Mouse (Mus musculus) MEL (cell line): ENCODE results near the gene Baiap2l1. TPM values are rescaled to one million over a fixed set of nuclear protein-coding genes. Genes with fewer than 3 reads are reported as not detected.

Source experiments
- DNase-seq: peaks from one replicate; pipeline ENCODE4 v3.0.0; 2011; ENCODE audit warnings: low read depth, low spot score
- H3K27ac ChIP-seq: 2 replicates; pipeline ENCODE4 v1.5.1; 2012; ENCODE audit warnings: low read depth, mild to moderate bottlenecking, control low read depth, low read length, moderate library complexity; ENCODE audit not compliant: control insufficient read depth
- H3K27me3 ChIP-seq, 2 experiments: fragments of 150-350 bp in 1 of 2; sonication (generic) in 1 of 2; 2 replicates each; pipeline ENCODE4 v1.6.1; 2012; ENCODE audit warnings: low read length in 2 of 2, mild to moderate bottlenecking in 2 of 2, improper control_type of control experiment in 1 of 2, moderate library complexity in 1 of 2; ENCODE audit not compliant: insufficient read depth in 2 of 2, control insufficient read depth in 1 of 2
- H3K36me3 ChIP-seq, 2 experiments: 2 replicates each; pipeline ENCODE4 v1.6.1; 2012 to 2014; ENCODE audit warnings: low read length in 2 of 2, improper control_type of control experiment in 1 of 2, inconsistent platforms in 1 of 2, mild to moderate bottlenecking in 1 of 2; ENCODE audit not compliant: insufficient read depth in 2 of 2, control insufficient read depth in 1 of 2
- H3K4me1 ChIP-seq, 2 experiments: fragments of 150-350 bp in 1 of 2; sonication (generic) in 1 of 2; 2 replicates each; pipeline ENCODE4 v1.6.1; 2012; ENCODE audit warnings: low read length in 2 of 2, improper control_type of control experiment in 1 of 2, mild to moderate bottlenecking in 1 of 2; ENCODE audit not compliant: insufficient read depth in 2 of 2, control insufficient read depth in 1 of 2
- H3K4me3 ChIP-seq, 2 experiments: fragments of 150-350 bp in 1 of 2; sonication (generic) in 1 of 2; 2 replicates each; pipeline ENCODE4 v1.5.1; 2012; ENCODE audit warnings: low read depth in 2 of 2, low read length in 2 of 2, mild to moderate bottlenecking in 2 of 2, moderate library complexity in 2 of 2, control low read depth in 1 of 2, improper control_type of control experiment in 1 of 2; ENCODE audit not compliant: control insufficient read depth in 1 of 2, insufficient read depth in 1 of 2
- H3K79me2 ChIP-seq: 2 replicates; pipeline ENCODE4 v1.6.1; 2012; ENCODE audit warnings: mild to moderate bottlenecking, low read length, moderate library complexity; ENCODE audit not compliant: control insufficient read depth, poor library complexity, insufficient read depth
- H3K9ac ChIP-seq: 2 replicates; pipeline ENCODE4 v1.6.1; 2012; ENCODE audit warnings: low read depth, mild to moderate bottlenecking, control low read depth, low read length, moderate library complexity; ENCODE audit not compliant: control insufficient read depth, poor library complexity, severe bottlenecking
- H3K9me3 ChIP-seq: fragments of 150-350 bp; sonication (generic); replicated peaks from 2 replicates; pipeline ENCODE4 v1.6.1; 2012; ENCODE audit warnings: mild to moderate bottlenecking, low read length, improper control_type of control experiment, moderate library complexity; ENCODE audit not compliant: insufficient read depth
- CHD2 ChIP-seq: IDR thresholded peaks from 2 replicates; pipeline ENCODE4 v1.6.1; 2011; ENCODE audit warnings: low read length, improper control_type of control experiment
- CTCF ChIP-seq, 3 experiments: IDR thresholded peaks in 2 of 3; conservative IDR thresholded peaks in 1 of 3; 2 replicates each; pipeline ENCODE4 v1.5.1; 2011 to 2012; ENCODE audit warnings: low read length in 3 of 3, low read depth in 2 of 3, mild to moderate bottlenecking in 2 of 3, improper control_type of control experiment in 1 of 3, inconsistent platforms in 1 of 3, mixed read lengths in 1 of 3, moderate library complexity in 1 of 3; ENCODE audit not compliant: control insufficient read depth in 1 of 3, insufficient read depth in 1 of 3, poor library complexity in 1 of 3, severe bottlenecking in 1 of 3
- E2F4 ChIP-seq: IDR thresholded peaks from 2 replicates; pipeline ENCODE4 v1.6.1; 2011; ENCODE audit warnings: low read depth, low read length, improper control_type of control experiment, borderline replicate concordance
- ETS1 ChIP-seq: IDR thresholded peaks from 2 replicates; pipeline ENCODE4 v1.6.1; 2012; ENCODE audit warnings: low read depth, mild to moderate bottlenecking, inconsistent platforms, low read length, improper control_type of control experiment, moderate library complexity
- GATA1 ChIP-seq: IDR thresholded peaks from 2 replicates; pipeline ENCODE4 v1.6.1; 2011; ENCODE audit warnings: low read depth, low read length, improper control_type of control experiment
- HCFC1 ChIP-seq: IDR thresholded peaks from 2 replicates; pipeline ENCODE4 v1.6.1; 2012; ENCODE audit warnings: low read depth, mild to moderate bottlenecking, inconsistent platforms, low read length, improper control_type of control experiment, moderate library complexity
- KAT2A ChIP-seq: conservative IDR thresholded peaks from 2 replicates; pipeline ENCODE4 v1.6.1; 2012; ENCODE audit warnings: low read depth, low read length, improper control_type of control experiment, inconsistent platforms
- MAFK ChIP-seq: IDR thresholded peaks from 2 replicates; pipeline ENCODE4 v1.6.1; 2011; ENCODE audit warnings: low read depth, mild to moderate bottlenecking, low read length, improper control_type of control experiment, borderline replicate concordance
- MAX ChIP-seq: IDR thresholded peaks from 2 replicates; pipeline ENCODE4 v1.6.1; 2011; ENCODE audit warnings: low read length, improper control_type of control experiment
- MEF2A ChIP-seq: IDR thresholded peaks from 2 replicates; pipeline ENCODE4 v1.6.1; 2014; ENCODE audit warnings: low read depth, mild to moderate bottlenecking, inconsistent platforms, low read length, improper control_type of control experiment; ENCODE audit not compliant: poor library complexity, insufficient replicate concordance, severe bottlenecking; ENCODE audit errors: extremely low read depth
- MXI1 ChIP-seq: IDR thresholded peaks from 2 replicates; pipeline ENCODE4 v1.6.1; 2011; ENCODE audit warnings: mild to moderate bottlenecking, low read depth, low read length, improper control_type of control experiment
- NRF1 ChIP-seq: IDR thresholded peaks from 2 replicates; pipeline ENCODE4 v1.6.1; 2014; ENCODE audit warnings: low read depth, mild to moderate bottlenecking, inconsistent platforms, low read length, improper control_type of control experiment, moderate library complexity; ENCODE audit not compliant: poor library complexity, insufficient read depth, severe bottlenecking
- POLR2A ChIP-seq, 2 experiments: IDR thresholded peaks; 2 replicates each; pipeline ENCODE4 v1.6.1; 2011 to 2012; ENCODE audit warnings: low read length in 2 of 2, mild to moderate bottlenecking in 2 of 2, control low read depth in 1 of 2, improper control_type of control experiment in 1 of 2, low read depth in 1 of 2, moderate library complexity in 1 of 2; ENCODE audit not compliant: control insufficient read depth in 1 of 2, insufficient read depth in 1 of 2, poor library complexity in 1 of 2
- POLR2AphosphoS5 ChIP-seq: IDR thresholded peaks from 2 replicates; pipeline ENCODE4 v1.6.1; 2012; ENCODE audit warnings: low read depth, borderline replicate concordance, mild to moderate bottlenecking, inconsistent platforms, low read length, moderate library complexity, mixed read lengths
- RAD21 ChIP-seq: IDR thresholded peaks from 2 replicates; pipeline ENCODE4 v1.6.1; 2011; ENCODE audit warnings: mild to moderate bottlenecking, low read depth, low read length, improper control_type of control experiment
- RCOR1 ChIP-seq: IDR thresholded peaks from 2 replicates; pipeline ENCODE4 v1.6.1; 2012; ENCODE audit warnings: low read depth, mild to moderate bottlenecking, inconsistent platforms, low read length, improper control_type of control experiment
- SIN3A ChIP-seq: IDR thresholded peaks from 2 replicates; pipeline ENCODE4 v1.6.1; 2012; ENCODE audit warnings: low read length, improper control_type of control experiment, inconsistent platforms
- SMC3 ChIP-seq: IDR thresholded peaks from 2 replicates; pipeline ENCODE4 v1.6.1; 2011; ENCODE audit warnings: low read depth, low read length, improper control_type of control experiment
- TAL1 ChIP-seq: IDR thresholded peaks from 2 replicates; pipeline ENCODE4 v1.6.1; 2012; ENCODE audit warnings: mild to moderate bottlenecking, inconsistent platforms, low read length, moderate library complexity, mixed read lengths
- TCF12 ChIP-seq: IDR thresholded peaks from 2 replicates; pipeline ENCODE4 v1.6.1; 2014; ENCODE audit warnings: low read depth, mild to moderate bottlenecking, inconsistent platforms, low read length, improper control_type of control experiment, moderate library complexity
- UBTF ChIP-seq: IDR thresholded peaks from 2 replicates; pipeline ENCODE4 v1.6.1; 2012; ENCODE audit warnings: low read depth, mild to moderate bottlenecking, inconsistent platforms, low read length, improper control_type of control experiment, moderate library complexity, borderline replicate concordance; ENCODE audit not compliant: insufficient read depth
- USF2 ChIP-seq, 2 experiments: IDR thresholded peaks; 2 replicates each; pipeline ENCODE4 v1.6.1; 2011 to 2012; ENCODE audit warnings: improper control_type of control experiment in 2 of 2, low read length in 2 of 2, borderline replicate concordance in 1 of 2, inconsistent platforms in 1 of 2, low read depth in 1 of 2, mild to moderate bottlenecking in 1 of 2; ENCODE audit not compliant: insufficient read depth in 1 of 2
- ZC3H11A ChIP-seq: IDR thresholded peaks from 2 replicates; pipeline ENCODE4 v1.6.1; 2012; ENCODE audit warnings: low read depth, mild to moderate bottlenecking, inconsistent platforms, low read length, improper control_type of control experiment
- ZKSCAN1 ChIP-seq: IDR thresholded peaks from 2 replicates; pipeline ENCODE4 v1.6.1; 2012; ENCODE audit warnings: low read depth, mild to moderate bottlenecking, inconsistent platforms, low read length, improper control_type of control experiment, moderate library complexity
- ZMIZ1 ChIP-seq: IDR thresholded peaks from 2 replicates; pipeline ENCODE4 v1.6.1; 2012; ENCODE audit warnings: low read depth, mild to moderate bottlenecking, inconsistent platforms, low read length, improper control_type of control experiment, moderate library complexity
- polyA plus RNA-seq, 2 experiments: library from polyadenylated mRNA; stranded (reverse) in 1 of 2; unstranded in 1 of 2; fragments of >175 nt in 1 of 2; fragments of >200 nt in 1 of 2; gene quantifications; 2 replicates each; pipeline versions ENCODE4 v1.2.1 to v1.2.4; 2012; ENCODE audit warnings: low replicate concordance in 2 of 2, low read depth in 1 of 2; ENCODE audit not compliant: insufficient read length in 2 of 2, insufficient read depth in 1 of 2, missing spikeins in 1 of 2
- total RNA-seq: library from RNA; depleted of rRNA; stranded (reverse); fragments of 300-350 nt; gene quantifications from 2 replicates; pipeline ENCODE4 v1.2.3, GENCODE M21; 2012

Gene Baiap2l1
- total and polyA plus RNA-seq, 3 experiments: 0.06 TPM; not detected in 2

DNA sequence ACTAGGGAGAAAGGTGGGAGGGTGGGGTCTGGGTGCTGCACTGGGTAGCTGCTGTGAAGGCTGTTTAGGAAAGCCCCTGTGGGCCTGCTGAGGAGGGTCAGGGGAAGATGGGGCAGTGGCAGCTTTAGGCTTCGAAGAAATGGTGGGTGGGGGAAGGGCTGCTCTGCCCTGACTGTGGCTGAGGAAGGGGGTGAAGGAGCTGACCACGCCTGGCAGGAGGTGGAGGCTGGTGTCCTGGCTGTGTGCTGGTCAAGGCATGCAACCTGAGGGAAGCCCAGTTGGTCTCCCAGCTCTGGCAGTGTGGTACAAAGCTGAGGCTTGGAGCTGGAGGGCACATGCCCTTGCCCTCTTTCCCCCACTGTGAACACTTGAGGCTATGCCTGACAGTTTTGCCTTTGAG is 99.2 kb downstream of the Baiap2l1 start:
- Histone ChIP-seq H3K27ac (no peak overlapping the region), H3K36me3 (no peaks in the 10 kb centered on the region), H3K27me3 (no peaks in the 10 kb centered on the region), H3K79me2 (peaks cover 17% of the 10 kb centered on the region), H3K4me1 (peaks cover 3% of the 10 kb centered on the region in 2 experiments; a peak in 2 of 4 replicates), H3K9ac (no peak overlapping the region), H3K9me3 (no peaks in the 10 kb centered on the region), H3K4me3 (no peak overlapping the region)
- TF ChIP-seq ETS1: no peak
- TF ChIP-seq E2F4: no peak
- no peak for TF ChIP-seq POLR2A (IDR thresholded peaks at IDR 0.05; ENCODE audit: control insufficient read depth in 1 of 2, insufficient read depth in 1 of 2, low read depth in 1 of 2, low read length in 2 of 2, poor library complexity in 1 of 2)
- TF ChIP-seq ZKSCAN1: no peak
- no peak for TF ChIP-seq NRF1
- no peak for TF ChIP-seq CTCF (IDR thresholded peaks at IDR 0.05 in 2 of 3, conservative IDR thresholded peaks at IDR 0.05 in 1 of 3; ENCODE audit: control insufficient read depth in 1 of 3, insufficient read depth in 1 of 3, low read depth in 2 of 3, low read length in 3 of 3, poor library complexity in 1 of 3, severe bottlenecking in 1 of 3)
- no peak for TF ChIP-seq HCFC1
- TF ChIP-seq SMC3: no peak
- no peak for TF ChIP-seq SIN3A
- no peak for TF ChIP-seq UBTF
- no peak for DNase-seq

DNA sequence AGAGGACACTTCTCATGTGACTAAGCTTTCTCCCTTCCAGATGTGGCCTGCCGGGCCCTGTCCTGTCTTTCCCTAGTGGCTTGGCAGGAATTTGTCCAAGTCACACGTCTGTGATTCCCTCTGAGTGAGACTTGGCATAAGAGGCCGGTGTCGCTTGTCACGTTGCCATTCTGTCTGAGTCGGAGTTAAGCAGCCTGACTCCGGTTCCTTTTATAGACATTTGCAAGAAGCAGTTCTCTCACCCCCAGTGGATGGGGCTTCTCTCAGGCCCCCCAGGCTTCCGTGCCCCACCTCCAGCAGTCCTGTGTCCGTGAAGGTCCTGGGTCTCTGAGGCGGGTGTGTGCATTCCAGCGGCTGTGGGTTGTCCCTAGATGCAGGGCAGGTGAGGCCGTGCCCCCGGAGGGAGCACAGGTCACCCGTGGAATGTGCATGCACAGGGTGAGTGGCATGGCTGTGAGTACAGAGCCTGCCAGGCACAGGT is 99.7 kb downstream of the Baiap2l1 start:
- no peaks in the 10 kb centered on the region for H3K36me3 ChIP-seq
- H3K27ac ChIP-seq: no peak overlapping the region
- peaks cover 17% of the 10 kb centered on the region for H3K79me2 ChIP-seq
- H3K9me3 ChIP-seq: no peaks in the 10 kb centered on the region
- H3K27me3 ChIP-seq: no peaks in the 10 kb centered on the region
- H3K4me3 ChIP-seq: no peak overlapping the region
- H3K4me1 ChIP-seq: peaks cover 3% of the 10 kb centered on the region in 2 experiments; a peak in 2 of 4 replicates
- no peak for DNase-seq
- no peak overlapping the region for H3K9ac ChIP-seq
- no peak for TF ChIP-seq KAT2A
- no peak for TF ChIP-seq ZMIZ1
- no peak for TF ChIP-seq MXI1
- TF ChIP-seq RCOR1: no peak
- TF ChIP-seq ZKSCAN1: no peak
- no peak for TF ChIP-seq MAX
- TF ChIP-seq RAD21: no peak
- no peak for TF ChIP-seq TAL1
- TF ChIP-seq MEF2A: no peak
- no peak for TF ChIP-seq POLR2A (IDR thresholded peaks at IDR 0.05; ENCODE audit: control insufficient read depth in 1 of 2, insufficient read depth in 1 of 2, low read depth in 1 of 2, low read length in 2 of 2, poor library complexity in 1 of 2)
- TF ChIP-seq TCF12: no peak
- TF ChIP-seq ETS1: no peak
- TF ChIP-seq E2F4: no peak
- TF ChIP-seq ZC3H11A: no peak
- no peak for TF ChIP-seq POLR2AphosphoS5
- TF ChIP-seq CHD2: no peak
- TF ChIP-seq USF2 (IDR thresholded peaks at IDR 0.05; ENCODE audit: borderline replicate concordance in 1 of 2, insufficient read depth in 1 of 2, low read depth in 1 of 2, low read length in 2 of 2): no peak
- TF ChIP-seq MAFK: no peak
- TF ChIP-seq GATA1: no peak
